Mouse (Mus musculus): ENCODE data around the gene Abcb11.

Gene Abcb11

DNA sequence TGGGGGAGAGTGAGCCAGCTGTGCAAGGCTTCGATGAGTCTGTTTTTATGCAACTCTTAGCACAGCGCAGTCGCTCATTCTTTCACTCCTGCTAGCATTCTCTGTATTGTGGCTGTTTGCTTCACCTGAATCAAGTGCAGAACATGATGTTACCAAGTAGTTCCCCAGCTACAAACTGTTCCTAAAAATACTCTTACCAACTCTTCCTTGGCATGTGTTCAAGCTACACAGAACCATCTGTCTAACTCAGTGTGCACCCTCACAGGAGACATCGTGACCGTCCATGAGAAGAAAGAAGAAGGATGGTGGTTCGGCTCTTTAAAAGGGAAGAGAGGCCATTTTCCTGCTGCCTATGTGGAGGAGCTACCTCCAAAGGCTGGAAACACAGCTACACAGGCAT lies 153.7 kb downstream of the Abcb11 start:
- DNase-seq (ENCODE audit: low read depth, low spot score) = no peak

All from ZHBTc4 (cell line).